Mouse (Mus musculus): ENCODE data around the gene Mctp1.
A peak's percentile ranks its signal among the peaks of the same experiment; 100 is the strongest.

Mctp1 gene

GRCm38 (mm10) chr13:76823083-76823482 is 438.7 kb downstream of the Mctp1 start:
- DNase-seq (ENCODE audit: low spot score in 2 of 2) = no peak

- DNase-seq (ENCODE audit: low spot score in 2 of 2) = no peak
Measured at GRCm38 (mm10) chr13:76824932-76825694, 440.8 kb downstream of the Mctp1 start.

GRCm38 (mm10) chr13:76827738-76828137 is 443.4 kb downstream of the Mctp1 start:
- no peak for DNase-seq (ENCODE audit: low spot score in 2 of 2)

GRCm38 (mm10) chr13:76838031-76838430 is 453.7 kb downstream of the Mctp1 start:
- no peak for DNase-seq (ENCODE audit: low spot score in 2 of 2)

- DNase-seq (ENCODE audit: low spot score in 2 of 2) = no peak
Measured at GRCm38 (mm10) chr13:76840712-76841111, 456.4 kb downstream of the Mctp1 start.

- no peak for DNase-seq (ENCODE audit: low spot score in 2 of 2)
Measured at GRCm38 (mm10) chr13:76844629-76845255, 460.4 kb downstream of the Mctp1 start.

- DNase-seq (ENCODE audit: low spot score in 2 of 2) = no peak
Measured at GRCm38 (mm10) chr13:76850412-76851054, 466.2 kb downstream of the Mctp1 start.

- no peak for DNase-seq (ENCODE audit: low spot score in 2 of 2)
Measured at GRCm38 (mm10) chr13:76854306-76854705, 470.0 kb downstream of the Mctp1 start.

DNA sequence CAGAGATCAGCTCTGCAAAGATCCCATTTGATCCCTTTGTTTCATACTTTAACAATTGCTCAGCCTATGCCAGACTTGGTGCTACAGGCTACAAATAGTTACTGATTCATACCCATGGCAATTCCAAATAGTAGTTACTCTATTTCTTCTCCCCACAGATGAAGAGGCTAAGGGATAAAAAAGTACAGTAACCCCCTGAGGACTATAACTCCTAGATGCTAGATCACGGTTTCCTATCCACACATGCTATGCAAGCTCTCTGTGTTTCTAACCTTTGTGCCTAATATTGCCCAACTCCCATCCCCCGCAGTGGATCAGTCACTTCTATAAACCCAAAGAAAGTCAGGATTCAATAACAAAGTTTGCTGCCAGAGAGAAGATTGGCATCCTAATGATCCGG is 470.7 kb downstream of the Mctp1 start:
- DNase-seq (ENCODE audit: low spot score in 2 of 2) = no peak

GRCm38 (mm10) chr13:76857024-76857423 is 472.7 kb downstream of the Mctp1 start:
- DNase-seq (ENCODE audit: low spot score in 2 of 2) = no peak

DNA sequence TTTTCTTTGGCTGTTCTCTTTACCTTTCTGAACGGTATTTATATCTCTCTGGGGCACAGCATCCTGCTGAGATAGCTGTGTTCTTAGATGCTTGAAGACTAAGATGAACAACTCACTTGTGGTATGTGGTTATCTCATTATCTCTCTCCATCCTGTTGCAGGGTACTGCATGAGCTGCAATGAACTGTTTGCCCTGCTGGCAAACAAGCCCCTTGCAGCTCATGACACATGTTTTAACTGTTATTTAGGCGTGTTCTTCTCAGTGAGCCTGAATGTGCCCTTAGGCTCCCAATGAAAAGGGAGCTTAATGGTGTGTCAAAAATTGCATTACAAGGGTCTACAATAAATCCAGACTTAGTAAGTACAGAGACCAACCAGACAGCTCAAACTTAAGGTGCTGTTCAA is 473.7 kb downstream of the Mctp1 start:
- DNase-seq (ENCODE audit: low spot score in 2 of 2) = no peak

GRCm38 (mm10) chr13:76870291-76870690 is 486.0 kb downstream of the Mctp1 start:
- no peak for DNase-seq (ENCODE audit: low spot score in 2 of 2)

- DNase-seq (ENCODE audit: low spot score in 2 of 2) = no peak
Measured at GRCm38 (mm10) chr13:76877887-76878763, 493.8 kb downstream of the Mctp1 start.

- peak; percentile 6 to 45 for DNase-seq (ENCODE audit: low spot score in 2 of 2)
Measured at GRCm38 (mm10) chr13:76879008-76879407, 494.7 kb downstream of the Mctp1 start.

DNA sequence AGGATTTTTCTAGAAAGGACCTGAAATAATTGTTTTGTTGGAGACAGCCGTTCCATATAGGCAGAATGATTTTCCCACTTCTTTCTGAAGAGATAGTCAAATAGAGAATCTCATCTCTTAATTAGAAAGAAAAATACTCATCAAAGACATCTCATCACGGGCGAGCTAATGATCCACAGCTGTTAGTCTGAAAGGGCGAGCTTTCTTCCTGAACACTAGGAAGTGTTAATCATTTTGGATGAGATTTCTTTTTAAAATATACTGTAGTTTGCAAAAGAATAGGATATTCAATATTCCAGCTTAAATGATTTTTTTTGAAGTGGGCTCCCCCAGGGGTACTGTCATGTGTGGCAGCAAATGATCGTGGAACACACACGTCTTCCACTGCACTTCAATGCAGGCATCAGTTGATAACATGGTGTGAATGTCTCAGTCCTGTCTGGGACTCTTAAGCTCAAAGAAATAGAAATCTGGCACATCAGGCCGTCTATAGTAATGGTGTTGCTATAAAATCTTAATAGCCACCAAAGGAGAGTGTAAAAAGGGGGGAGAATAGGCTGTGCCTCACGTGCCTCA is 500.3 kb downstream of the Mctp1 start:
- DNase-seq (ENCODE audit: low spot score in 2 of 2) = no peak

DNA sequence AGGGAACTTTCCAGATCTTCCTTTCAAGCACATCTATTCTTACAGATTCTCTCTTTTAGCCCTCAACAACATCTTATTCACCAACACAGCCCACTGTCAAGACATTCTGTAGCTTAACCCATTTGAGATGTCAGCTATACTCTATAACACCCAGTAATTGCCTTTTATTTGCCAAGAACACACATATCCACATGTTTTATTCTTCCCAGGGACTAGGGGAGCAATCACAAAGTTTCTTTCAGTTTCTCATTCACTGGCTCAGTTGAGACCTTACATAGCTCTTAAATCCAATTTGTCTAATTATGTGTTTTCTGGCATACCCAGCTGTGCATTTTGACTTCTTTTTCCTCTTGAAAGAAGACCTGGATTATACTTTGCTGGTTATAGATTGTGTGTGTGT is 508.7 kb downstream of the Mctp1 start:
- DNase-seq (ENCODE audit: low spot score in 2 of 2) = no peak

DNA sequence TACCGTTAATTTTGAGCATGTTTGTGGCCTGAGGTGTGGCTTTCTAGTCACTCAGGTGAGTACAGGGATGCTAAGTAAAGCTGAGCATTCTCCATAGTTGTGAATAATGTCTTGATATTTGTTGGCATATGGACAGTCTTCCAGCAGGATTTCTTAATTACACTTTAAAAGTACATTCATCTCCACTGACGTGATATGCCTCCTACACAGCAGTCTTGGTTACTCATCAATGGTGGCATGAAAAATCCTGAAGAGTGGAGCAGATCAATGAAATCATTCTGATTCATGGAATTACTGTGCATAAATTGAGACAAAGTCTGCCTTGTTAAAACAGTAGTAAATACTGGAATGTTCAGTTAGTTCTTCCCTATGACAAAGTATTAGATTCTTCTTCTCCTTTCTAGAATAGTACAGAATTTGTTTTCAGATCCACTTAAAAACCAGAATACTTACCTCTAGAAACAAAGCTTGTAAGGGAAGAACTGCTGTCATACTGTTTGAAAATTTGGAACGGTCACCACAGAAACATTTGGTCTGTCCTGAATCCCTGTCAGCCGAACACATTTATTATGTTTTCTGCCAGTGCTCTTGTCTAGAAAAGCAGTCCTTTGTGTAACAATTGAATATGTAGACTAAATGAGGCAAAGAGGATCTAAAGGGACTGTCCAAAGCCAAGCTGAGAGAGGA is 511.6 kb downstream of the Mctp1 start:
- DNase-seq (ENCODE audit: low spot score in 2 of 2) = no peak

DNA sequence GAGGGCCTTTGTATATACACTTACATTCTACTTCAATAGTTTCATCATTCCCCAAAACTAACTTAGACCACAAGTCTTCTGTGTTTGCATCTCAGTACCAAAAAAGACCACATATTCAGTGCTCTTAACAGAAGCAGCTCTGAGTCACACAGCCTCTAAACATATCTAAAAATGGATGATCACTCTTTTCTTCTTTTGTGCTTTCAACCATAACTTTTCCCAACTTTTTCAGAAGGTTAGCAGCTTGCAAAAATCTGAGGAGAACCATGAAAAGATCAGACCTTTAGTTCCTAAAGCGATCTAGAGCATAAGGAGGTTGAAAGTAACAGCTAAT is 512.1 kb downstream of the Mctp1 start:
- no peak for DNase-seq (ENCODE audit: low spot score in 2 of 2)

GRCm38 (mm10) chr13:76918321-76918720 is 534.0 kb downstream of the Mctp1 start:
- no peak for DNase-seq (ENCODE audit: low spot score in 2 of 2)

- DNase-seq (ENCODE audit: low spot score in 2 of 2) = no peak
Measured at GRCm38 (mm10) chr13:76926851-76927250, 542.5 kb downstream of the Mctp1 start.

GRCm38 (mm10) chr13:76927875-76928440 is 543.6 kb downstream of the Mctp1 start:
- DNase-seq (ENCODE audit: low spot score in 2 of 2) = no peak
